ENCODE assay signal across 18 mouse cellular contexts in genomic region chr11:18972968-18973367, GRCm38 (mm10). TPM values are rescaled to one million over a fixed set of nuclear protein-coding genes. Genes with fewer than 3 reads are reported as not detected.
DNase-seq lines count a peak whose midpoint lies in the region; ATAC-seq and TF ChIP-seq lines count a peak whose summit lies in the region.
"Had no signal": no experiment of that assay in that cellular context is flagged by ENCODE, and none has a peak within 500 bp of the region (broad histone marks: within the 10 kb centered on the region; RNA-seq: fewer than 3 reads in every experiment).

No protein-coding gene starts in this region.

- H3K9ac ChIP-seq in heart, embryonic 13.5 days: no peak overlapping the region
- no peak overlapping the region for H3K9ac ChIP-seq in MEL (ENCODE audit: control insufficient read depth, low read depth, low read length, poor library complexity, severe bottlenecking)
- H3K9ac ChIP-seq: embryonic facial prominence, embryonic 15.5 days; forebrain, embryonic 15.5 days; hindbrain, embryonic 13.5 days had no signal

- peak overlapping the region; percentile 51; the same call in 1 of the 2 replicates for H3K27ac ChIP-seq in gastrocnemius, adult 2 months
- H3K27ac ChIP-seq in heart, embryonic 13.5 days (replicated peaks): peak overlapping the region; percentile 58
- H3K27ac ChIP-seq in MEL (ENCODE audit: control insufficient read depth, low read depth, low read length): 0 out of 2 replicates have a peak overlapping the region, but pooled peaks have one; percentile 9
- H3K27ac ChIP-seq: embryonic facial prominence, embryonic 15.5 days; forebrain, embryonic 15.5 days; hindbrain, postnatal 0 days; kidney, postnatal 0 days had no signal

- H3K27me3 ChIP-seq in heart, embryonic 13.5 days (replicated peaks): no peaks in the 10 kb centered on the region
- no peaks in the 10 kb centered on the region for H3K27me3 ChIP-seq in MEL (ENCODE audit: control insufficient read depth in 1 of 2, insufficient read depth in 2 of 2, low read length in 2 of 2)
- H3K27me3 ChIP-seq: embryonic facial prominence, embryonic 15.5 days; forebrain, embryonic 15.5 days; hindbrain, embryonic 13.5 days had no signal

- no peak for ATAC-seq in heart, embryonic 13.5 days (ENCODE audit: extremely low read depth, insufficient number of reproducible peaks, low FRiP score, low TSS enrichment)
- ATAC-seq: forebrain, embryonic 15.5 days; hindbrain, postnatal 0 days had no signal

- H3K79me2 ChIP-seq in MEL (ENCODE audit: control insufficient read depth, insufficient read depth, low read length, poor library complexity): no peaks in the 10 kb centered on the region

- TF ChIP-seq EP300 in MEL (IDR thresholded peaks at IDR 0.05; ENCODE audit: low read depth in 1 of 2, low read length in 2 of 2): peak; percentile 60 to 66

- H3K4me3 ChIP-seq in gastrocnemius, adult 2 months: no peak overlapping the region
- no peak overlapping the region for H3K4me3 ChIP-seq in heart, embryonic 13.5 days
- no peak overlapping the region for H3K4me3 ChIP-seq in MEL (ENCODE audit: control insufficient read depth in 1 of 2, insufficient read depth in 1 of 2, low read depth in 2 of 2, low read length in 2 of 2)
- H3K4me3 ChIP-seq: embryonic facial prominence, embryonic 15.5 days; forebrain, embryonic 15.5 days; hindbrain, embryonic 13.5 days had no signal

- no peak overlapping the region for H3K4me2 ChIP-seq in heart, embryonic 13.5 days
- H3K4me2 ChIP-seq: embryonic facial prominence, embryonic 15.5 days; forebrain, embryonic 15.5 days; hindbrain, embryonic 13.5 days had no signal

- no peak for TF ChIP-seq RAD21 in MEL (IDR thresholded peaks at IDR 0.05; ENCODE audit: low read depth, low read length)

- H3K36me3 ChIP-seq in heart, embryonic 13.5 days: peaks cover 35% of the 10 kb centered on the region
- peaks cover 0 to 55% of the 10 kb centered on the region in 2 experiments; a peak in 2 of 4 replicates for H3K36me3 ChIP-seq in MEL (ENCODE audit: control insufficient read depth in 1 of 2, insufficient read depth in 2 of 2, low read length in 2 of 2)
- H3K36me3 ChIP-seq: embryonic facial prominence, embryonic 15.5 days; forebrain, embryonic 15.5 days had no signal

- no peak for DNase-seq in gastrocnemius, adult 2 months
- no peak for DNase-seq in gastrocnemius, postnatal 25 days
- DNase-seq in heart, adult 8-10 months (ENCODE audit: low spot score): no peak
- DNase-seq in MEL (ENCODE audit: low read depth, low spot score): peak; percentile 49
- peak; percentile 73 for DNase-seq in brain, adult 2 months (ENCODE audit: low read depth, low spot score)
- DNase-seq: adrenal gland, adult 8-10 months; cerebellum, postnatal 10 days; embryo, embryonic 11 days; gastrocnemius, postnatal 14 days; heart, adult 11 months; kidney, adult 11 months; kidney, adult 9 months had no signal

- TF ChIP-seq CTCF in gastrocnemius, adult 2 months (IDR thresholded peaks at IDR 0.05): no peak
- TF ChIP-seq CTCF in MEL (IDR thresholded peaks at IDR 0.05 in 2 of 3, conservative IDR thresholded peaks at IDR 0.05 in 1 of 3; ENCODE audit: control insufficient read depth in 1 of 3, insufficient read depth in 1 of 3, low read depth in 2 of 3, low read length in 3 of 3, poor library complexity in 1 of 3, severe bottlenecking in 1 of 3): no peak

- no peaks in the 10 kb centered on the region for H3K9me3 ChIP-seq in heart, embryonic 13.5 days
- H3K9me3 ChIP-seq in MEL (replicated peaks; ENCODE audit: insufficient read depth, low read length): no peaks in the 10 kb centered on the region
- H3K9me3 ChIP-seq: embryonic facial prominence, embryonic 15.5 days; forebrain, embryonic 15.5 days; hindbrain, embryonic 13.5 days had no signal

- peaks cover 70% of the 10 kb centered on the region for H3K4me1 ChIP-seq in heart, embryonic 13.5 days
- H3K4me1 ChIP-seq in MEL (ENCODE audit: control insufficient read depth in 1 of 2, insufficient read depth in 2 of 2, low read length in 2 of 2): peaks cover 44 to 45% of the 10 kb centered on the region in 2 experiments

- TF ChIP-seq POLR2A in MEL (IDR thresholded peaks at IDR 0.05; ENCODE audit: control insufficient read depth in 1 of 2, insufficient read depth in 1 of 2, low read depth in 1 of 2, low read length in 2 of 2, poor library complexity in 1 of 2): no peak

- intact Hi-C loops in gastrocnemius, adult 2 months (cut with DNase I): no loop called here

TF ChIP-seq in MEL, 35 proteins besides CTCF, POLR2A, EP300 and RAD21:
- TF ChIP-seq TCF12 (IDR thresholded peaks at IDR 0.05; ENCODE audit: low read depth, low read length): peak; percentile 82
- TF ChIP-seq RCOR1 (IDR thresholded peaks at IDR 0.05; ENCODE audit: low read depth, low read length): peak; percentile 77
- TF ChIP-seq NRF1 (IDR thresholded peaks at IDR 0.05; ENCODE audit: insufficient read depth, low read depth, low read length, poor library complexity, severe bottlenecking): no peak
- no peak for TF ChIP-seq POLR2AphosphoS5 (IDR thresholded peaks at IDR 0.05; ENCODE audit: borderline replicate concordance, low read depth, low read length)
- TF ChIP-seq POLR2AphosphoS2 (IDR thresholded peaks at IDR 0.05; ENCODE audit: low read length): no peak
- no peak for TF ChIP-seq TAL1 (IDR thresholded peaks at IDR 0.05; ENCODE audit: low read length)
- peak; percentile 38; the same call in 1 of the 2 replicates for TF ChIP-seq ZNF384 (IDR thresholded peaks at IDR 0.05; ENCODE audit: low read depth, low read length)
- TF ChIP-seq KAT2A (conservative IDR thresholded peaks at IDR 0.05; ENCODE audit: low read depth, low read length): no peak
- no peak for TF ChIP-seq CHD2 (IDR thresholded peaks at IDR 0.05; ENCODE audit: low read length)
- peak; percentile 81 for TF ChIP-seq ETS1 (IDR thresholded peaks at IDR 0.05; ENCODE audit: low read depth, low read length)
- TF ChIP-seq SMC3 (IDR thresholded peaks at IDR 0.05; ENCODE audit: low read depth, low read length): no peak
- TF ChIP-seq ZC3H11A (IDR thresholded peaks at IDR 0.05; ENCODE audit: low read depth, low read length): no peak
- no peak for TF ChIP-seq MAZ (IDR thresholded peaks at IDR 0.05; ENCODE audit: low read depth, low read length)
- 0 out of 2 replicates have a peak, but pooled peaks have one; percentile 13 for TF ChIP-seq SIN3A (IDR thresholded peaks at IDR 0.05; ENCODE audit: low read length)
- TF ChIP-seq HCFC1 (IDR thresholded peaks at IDR 0.05; ENCODE audit: low read depth, low read length): no peak
- peak; percentile 57; the same call in 1 of the 2 replicates for TF ChIP-seq GATA1 (IDR thresholded peaks at IDR 0.05; ENCODE audit: low read depth, low read length)
- TF ChIP-seq MEF2A (IDR thresholded peaks at IDR 0.05; ENCODE audit: extremely low read depth, insufficient replicate concordance, low read depth, low read length, poor library complexity, severe bottlenecking): peak; percentile 52; the same call in 1 of the 2 replicates
- TF ChIP-seq UBTF (IDR thresholded peaks at IDR 0.05; ENCODE audit: borderline replicate concordance, insufficient read depth, low read depth, low read length): no peak

RNA-seq across cellular contexts. Expression of gene Meis1, which starts 45.8 kb away (rescaled TPM):
- 1 to 10 TPM; 3.0 to 4.0 TPM for total RNA-seq in gastrocnemius, adult 2 months (2021)
- 1 to 10 TPM; 2.7 to 4.0 TPM for total RNA-seq in gastrocnemius, postnatal 25 days (2021)
- 65.4 and 68.5 TPM in 2 replicates for polyA plus RNA-seq in heart, embryonic 13.5 days (2015; fragmentation: Nextera tagmentation; extraction: Ambion mirVana)
- 10 to 100 TPM; 27.9 to 32.8 (median 30.9) TPM for total RNA-seq in heart, adult 8-10 months (2022)
- 15.3 and 16.5 TPM in 2 replicates for total RNA-seq in MEL (2012; rRNA removed)
- 1 to 10 TPM in 1 of 2 experiments, not detected in 1; 8.2 TPM for polyA plus RNA-seq in MEL (2012; ENCODE audit: insufficient read depth in 1 of 2, insufficient read length in 2 of 2, low read depth in 1 of 2, low replicate concordance in 2 of 2, missing spikeins in 1 of 2)

Comparison
In these comparisons a context has a peak if more than half of its experiments do, and no peak if none do; other contexts are left out.
1. DNase-seq: peak in MEL (single experiment) and brain, adult 2 months (single experiment); none in gastrocnemius, adult 2 months (single experiment), gastrocnemius, postnatal 25 days (single experiment) and heart, adult 8-10 months (single experiment).
2. Peak in every context shown above with its lines, with median percentiles within 50 percentile points of each other: H3K27ac ChIP-seq.